Mouse (Mus musculus): Measurements from ENCODE around the gene Golm1. TPM values are rescaled to one million over a fixed set of nuclear protein-coding genes. Genes with fewer than 3 reads are reported as not detected.
A peak's percentile ranks its signal among the peaks of the same experiment; 100 is the strongest.
"Not testable (repeated sequence)": the region's sequence is repeated elsewhere in the genome, so short reads cannot be mapped to it uniquely, and the experiment has no call there.

The Golm1 gene
- polyA plus RNA-seq (2012; ENCODE audit: insufficient read depth, insufficient read length, low replicate concordance, missing spikeins) = not detected in 2 replicates

GRCm38 (mm10) chr13:59675151-59676011, at the start of gene Golm1:
TSS of gene Golm1 (minus strand) at chr13:59675811.
- 1% methylated on average over 60 of the region's 61 CpGs for WGBS
- H3K4me1 ChIP-seq (ENCODE audit: control insufficient read depth, insufficient read depth, low read length) = peaks cover 6% of the 10 kb centered on the region
- no peak for TF ChIP-seq POLR2A (IDR thresholded peaks at IDR 0.05; ENCODE audit: insufficient read depth, low read depth, low read length)
- TF ChIP-seq CTCF (IDR thresholded peaks at IDR 0.05; ENCODE audit: insufficient read depth, low read depth, low read length) = no peak
- no peak within 1 kb of the TSS for H3K27ac ChIP-seq (ENCODE audit: insufficient read depth, low read depth, low read length)
- peak within 1 kb of the TSS; percentile 76 for H3K4me3 ChIP-seq (ENCODE audit: insufficient read depth, low read depth, low read length)

- WGBS = 97% methylated on average over 1 of the region's 1 CpGs
- not testable (repeated sequence) for H3K27ac ChIP-seq (ENCODE audit: insufficient read depth, low read depth, low read length); H3K4me3 ChIP-seq (ENCODE audit: insufficient read depth, low read depth, low read length); H3K4me1 ChIP-seq (ENCODE audit: control insufficient read depth, insufficient read depth, low read length)
Observed at GRCm38 (mm10) chr13:59722089-59722488, 46.5 kb upstream of the Golm1 start.

DNA sequence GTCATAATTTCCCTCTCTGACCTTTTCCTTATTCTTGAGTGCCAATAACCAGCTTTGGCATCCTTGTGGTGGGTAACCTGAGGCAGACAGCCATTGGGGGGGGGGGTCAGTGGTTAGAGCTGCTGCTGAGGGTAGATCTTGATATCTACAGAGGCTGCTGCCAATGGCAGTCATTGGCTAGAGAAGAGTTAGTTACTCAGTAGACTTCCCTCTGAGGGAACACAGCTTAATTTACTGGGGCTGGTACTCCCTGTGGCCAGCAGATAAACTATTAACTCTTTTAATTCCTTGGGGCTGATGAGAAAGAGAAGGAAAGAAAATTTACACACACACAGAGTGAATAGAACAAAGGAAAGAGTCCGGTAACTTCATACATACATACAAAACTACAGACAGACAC, 43.9 kb upstream of the Golm1 start:
- TF ChIP-seq POLR2A (IDR thresholded peaks at IDR 0.05; ENCODE audit: insufficient read depth, low read depth, low read length) = no peak
- no peak for TF ChIP-seq CTCF (IDR thresholded peaks at IDR 0.05; ENCODE audit: insufficient read depth, low read depth, low read length)
- WGBS = 87% methylated on average over 1 of the region's 1 CpGs
- Histone ChIP-seq H3K4me1 (ENCODE audit: control insufficient read depth, insufficient read depth, low read length) (no peaks in the 10 kb centered on the region), H3K4me3 (ENCODE audit: insufficient read depth, low read depth, low read length) (no peak overlapping the region), H3K27ac (ENCODE audit: insufficient read depth, low read depth, low read length) (no peak overlapping the region)

- 44% methylated on average over 6 of the region's 6 CpGs for whole genome bisulfite sequencing
- H3K4me1 ChIP-seq (ENCODE audit: control insufficient read depth, insufficient read depth, low read length); H3K4me3 ChIP-seq (ENCODE audit: insufficient read depth, low read depth, low read length); H3K27ac ChIP-seq (ENCODE audit: insufficient read depth, low read depth, low read length): not testable (repeated sequence)
Observed at GRCm38 (mm10) chr13:59718857-59719440, 43.3 kb upstream of the Golm1 start.

GRCm38 (mm10) chr13:59713710-59714109, 38.1 kb upstream of the Golm1 start:
- H3K4me1 ChIP-seq (ENCODE audit: control insufficient read depth, insufficient read depth, low read length) = no peaks in the 10 kb centered on the region
- no peak overlapping the region for H3K4me3 ChIP-seq (ENCODE audit: insufficient read depth, low read depth, low read length)
- 51% methylated on average over 3 of the region's 3 CpGs for WGBS
- no peak overlapping the region for H3K27ac ChIP-seq (ENCODE audit: insufficient read depth, low read depth, low read length)
- TF ChIP-seq POLR2A (IDR thresholded peaks at IDR 0.05; ENCODE audit: insufficient read depth, low read depth, low read length) = no peak
- TF ChIP-seq CTCF (IDR thresholded peaks at IDR 0.05; ENCODE audit: insufficient read depth, low read depth, low read length) = no peak

GRCm38 (mm10) chr13:59711984-59712383, 36.4 kb upstream of the Golm1 start, which contains the start of gene Spata31d1b:
TSS of gene Spata31d1b (plus strand) at chr13:59712284.
- not testable (repeated sequence) for H3K27ac ChIP-seq (ENCODE audit: insufficient read depth, low read depth, low read length); H3K4me3 ChIP-seq (ENCODE audit: insufficient read depth, low read depth, low read length); H3K4me1 ChIP-seq (ENCODE audit: control insufficient read depth, insufficient read depth, low read length)
- WGBS = 83% methylated on average over 3 of the region's 3 CpGs

DNA sequence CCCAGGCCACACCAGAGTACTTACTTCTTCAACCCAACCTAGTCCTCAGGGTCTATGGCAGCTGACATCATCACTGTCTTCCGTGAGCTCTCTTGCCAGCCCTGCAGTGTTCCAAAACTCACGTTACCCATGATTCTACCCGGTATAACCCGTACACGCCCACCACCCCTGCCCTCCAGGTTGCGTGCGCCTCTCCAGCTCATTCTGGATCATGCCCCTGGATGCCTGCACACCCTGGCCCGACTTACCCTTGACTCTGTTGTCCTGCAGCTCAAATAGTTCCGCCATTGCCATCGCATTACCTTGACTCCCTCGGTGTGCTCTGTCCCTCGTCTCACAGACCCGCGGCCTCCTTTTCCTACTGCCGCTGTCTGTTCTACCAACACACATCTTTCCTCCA, 34.6 kb upstream of the Golm1 start, which contains the start of gene Spata31d1a:
Spata31d1a (minus strand) TSS at position 101 of the 400 bp plus-strand sequence.
- TF ChIP-seq CTCF (IDR thresholded peaks at IDR 0.05; ENCODE audit: insufficient read depth, low read depth, low read length) = 0 out of 2 replicates have a peak, but pooled peaks have one; percentile 8
- TF ChIP-seq POLR2A (IDR thresholded peaks at IDR 0.05; ENCODE audit: insufficient read depth, low read depth, low read length) = no peak
- H3K4me3 ChIP-seq (ENCODE audit: insufficient read depth, low read depth, low read length) = no peak within 1 kb of the TSS
- H3K4me1 ChIP-seq (ENCODE audit: control insufficient read depth, insufficient read depth, low read length) = no peaks in the 10 kb centered on the region
- no peak within 1 kb of the TSS for H3K27ac ChIP-seq (ENCODE audit: insufficient read depth, low read depth, low read length)
- WGBS = 92% methylated on average over 15 of the region's 15 CpGs

- Histone ChIP-seq H3K27ac (ENCODE audit: insufficient read depth, low read depth, low read length) (no peak overlapping the region), H3K4me3 (ENCODE audit: insufficient read depth, low read depth, low read length) (no peak overlapping the region), H3K4me1 (ENCODE audit: control insufficient read depth, insufficient read depth, low read length) (no peaks in the 10 kb centered on the region)
- WGBS = 56% methylated on average over 12 of the region's 12 CpGs
- TF ChIP-seq POLR2A (IDR thresholded peaks at IDR 0.05; ENCODE audit: insufficient read depth, low read depth, low read length) (no peak), CTCF (IDR thresholded peaks at IDR 0.05; ENCODE audit: insufficient read depth, low read depth, low read length) (no peak)
Observed at GRCm38 (mm10) chr13:59704562-59704961, 29.0 kb upstream of the Golm1 start.

GRCm38 (mm10) chr13:59703514-59703913, 27.9 kb upstream of the Golm1 start:
- TF ChIP-seq CTCF (IDR thresholded peaks at IDR 0.05; ENCODE audit: insufficient read depth, low read depth, low read length) (no peak), POLR2A (IDR thresholded peaks at IDR 0.05; ENCODE audit: insufficient read depth, low read depth, low read length) (no peak)
- H3K4me1 ChIP-seq (ENCODE audit: control insufficient read depth, insufficient read depth, low read length) = no peaks in the 10 kb centered on the region
- 69% methylated on average over 12 of the region's 12 CpGs for WGBS
- H3K27ac ChIP-seq (ENCODE audit: insufficient read depth, low read depth, low read length) = no peak overlapping the region
- H3K4me3 ChIP-seq (ENCODE audit: insufficient read depth, low read depth, low read length) = no peak overlapping the region

- not testable (repeated sequence) for H3K4me3 ChIP-seq (ENCODE audit: insufficient read depth, low read depth, low read length); H3K27ac ChIP-seq (ENCODE audit: insufficient read depth, low read depth, low read length); H3K4me1 ChIP-seq (ENCODE audit: control insufficient read depth, insufficient read depth, low read length)
- 71% methylated on average over 1 of the region's 1 CpGs for WGBS
Observed at GRCm38 (mm10) chr13:59700137-59700536, 24.5 kb upstream of the Golm1 start.

All from olfactory bulb, adult 2 months (tissue).